Mouse (Mus musculus) CD4-positive, CD25-positive, alpha-beta regulatory T cell (primary cell): ENCODE results near the gene Gm14444. TPM values are rescaled to one million over a fixed set of nuclear protein-coding genes. Genes with fewer than 3 reads are reported as not detected.

Experiments
- polyA plus RNA-seq: library from polyadenylated mRNA; unstranded; fragments of 100-300 nt; shearing (Covaris generic); gene quantifications from one replicate; pipeline ENCODE4 v1.2.1, GENCODE M21; 2017

Gene Gm14444
- 0.22 TPM for polyA plus RNA-seq

DNA sequence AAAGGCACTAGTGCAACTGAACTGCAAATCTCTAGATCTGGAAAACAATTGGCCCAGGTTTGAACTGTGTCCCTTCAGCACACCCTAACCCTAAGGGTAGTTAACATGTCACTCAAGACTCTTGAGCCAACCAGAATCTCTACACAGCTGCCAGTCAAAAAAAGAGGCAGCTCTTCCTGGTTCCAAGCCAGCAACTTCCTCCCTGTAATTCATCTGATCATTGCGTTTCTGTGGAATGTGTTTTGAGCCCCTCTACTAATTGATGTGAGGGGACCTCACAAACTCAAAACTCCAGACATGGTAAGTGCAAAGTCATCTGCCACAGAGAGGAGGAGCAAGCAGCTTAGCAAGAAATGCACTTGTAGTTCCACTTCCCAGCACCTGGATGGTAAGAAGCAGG lies at the start of gene Gm14444:
TSS of gene Gm14444 (plus strand) at position 220 of the 400 bp plus-strand sequence.

GRCm38 (mm10) chr2:175067681-175068261 lies 57.7 kb downstream of the Gm14444 start, which contains the start of gene Gm14393:
Gene Gm14393, minus strand, starts transcription at chr2:175067781.

Other genes starting within 250 kb of the Gm14444 start
- gene Edn3, start 249.6 kb upstream of the Gm14444 start, polyA plus RNA-seq: not detected
- not detected for gene Gm14393, start 57.5 kb downstream of the Gm14444 start, polyA plus RNA-seq
- gene Gm14399, start 131.8 kb downstream of the Gm14444 start, polyA plus RNA-seq: 7.7 TPM
- 0.13 TPM for gene Gm14443, start 165.6 kb downstream of the Gm14444 start, polyA plus RNA-seq
- gene Gm14391, start 196.7 kb downstream of the Gm14444 start, polyA plus RNA-seq: 3.4 TPM